Mouse (Mus musculus) hindbrain, embryonic 10.5 days (tissue): ENCODE results near the gene Tlr8. TPM values are rescaled to one million over a fixed set of nuclear protein-coding genes. Genes with fewer than 3 reads are reported as not detected.

Experiments used
- DNase-seq: peaks from one replicate; pipeline ENCODE4 v3.0.0-alpha.2; 2017; ENCODE audit warnings: low spot score
- H3K27ac ChIP-seq: fragments of 300-500 bp; sonication (generic); 2 replicates; pipeline ENCODE4 v1.5.1; 2016; ENCODE audit warnings: mild to moderate bottlenecking, moderate library complexity
- H3K27me3 ChIP-seq: fragments of 300-500 bp; sonication (generic); 2 replicates; pipeline ENCODE4 v1.6.1; 2016; ENCODE audit warnings: mild to moderate bottlenecking; ENCODE audit not compliant: poor library complexity, insufficient read depth, severe bottlenecking
- H3K36me3 ChIP-seq: fragments of 300-500 bp; sonication (generic); 2 replicates; pipeline ENCODE4 v1.6.1; 2016; ENCODE audit warnings: mild to moderate bottlenecking, moderate library complexity
- H3K4me1 ChIP-seq: fragments of 300-500 bp; sonication (generic); replicated peaks from 2 replicates; pipeline ENCODE4 v1.6.1; 2016; ENCODE audit warnings: mild to moderate bottlenecking
- H3K4me3 ChIP-seq: fragments of 300-500 bp; sonication (generic); 2 replicates; pipeline ENCODE4 v1.5.1; 2016; ENCODE audit warnings: mild to moderate bottlenecking, moderate library complexity
- H3K9me3 ChIP-seq: fragments of 300-500 bp; sonication (generic); 2 replicates; pipeline ENCODE4 v1.6.1; 2016; ENCODE audit warnings: mild to moderate bottlenecking, moderate library complexity
- WGBS: fragments of 180-500 bp; shearing (Covaris S2); methylation state at CpG from one replicate; pipeline ENCODE4 v1.1.7; 2016; 5-methylcytosine and 5-hydroxymethylcytosine counted together
- polyA plus RNA-seq: library from polyadenylated mRNA; unstranded; fragments of >200 nt; fragmentation: Nextera tagmentation; extraction: Ambion mirVana; gene quantifications from 2 replicates; pipeline ENCODE4 v1.2.1, GENCODE M21; 2016

Gene Tlr8
- polyA plus RNA-seq, 1 experiment from 2014 or later, result 0.17 TPM

GRCm38 (mm10) chrX:167226570-167226969, 37.6 kb downstream of the Tlr8 start:
- no peak overlapping the region for H3K27ac ChIP-seq
- peaks cover 26% of the 10 kb centered on the region for H3K27me3 ChIP-seq
- WGBS, result 86% methylated on average over 5 of the region's 5 CpGs
- no peak overlapping the region for H3K4me3 ChIP-seq
- H3K9me3 ChIP-seq, result no peaks in the 10 kb centered on the region
- no peaks in the 10 kb centered on the region for H3K4me1 ChIP-seq
- H3K36me3 ChIP-seq, result no peaks in the 10 kb centered on the region
- no peak for DNase-seq

GRCm38 (mm10) chrX:167212707-167213106, 51.4 kb downstream of the Tlr8 start:
- H3K27me3 ChIP-seq, result peaks cover 44% of the 10 kb centered on the region
- H3K4me1 ChIP-seq, result peaks cover 22% of the 10 kb centered on the region
- H3K9me3 ChIP-seq, result no peaks in the 10 kb centered on the region
- peak; percentile 23 for DNase-seq
- H3K27ac ChIP-seq, result peak overlapping the region; percentile 62
- H3K4me3 ChIP-seq, result no peak overlapping the region
- WGBS, result 23% methylated on average over 8 of the region's 8 CpGs
- H3K36me3 ChIP-seq, result no peaks in the 10 kb centered on the region

- peak overlapping the region; percentile 62 for H3K27ac ChIP-seq
Observed at GRCm38 (mm10) chrX:167211871-167212555, 52.1 kb downstream of the Tlr8 start.

GRCm38 (mm10) chrX:167210319-167210728, 53.8 kb downstream of the Tlr8 start:
- DNase-seq, result no peak
- peaks cover 63% of the 10 kb centered on the region for H3K27me3 ChIP-seq

More at GRCm38 (mm10) chrX:167211871-167212555, 52.1 kb downstream of the Tlr8 start:
- peaks cover 4% of the 10 kb centered on the region for H3K36me3 ChIP-seq
- H3K4me1 ChIP-seq, result peaks cover 22% of the 10 kb centered on the region
- H3K4me3 ChIP-seq, result no peak overlapping the region
- 47% methylated on average over 9 of the region's 9 CpGs for WGBS
- DNase-seq, result no peak
- peaks cover 47% of the 10 kb centered on the region for H3K27me3 ChIP-seq
- no peaks in the 10 kb centered on the region for H3K9me3 ChIP-seq

GRCm38 (mm10) chrX:167209828-167210227, 54.3 kb downstream of the Tlr8 start:
- Histone ChIP-seq H3K27me3 (peaks cover 68% of the 10 kb centered on the region), H3K27ac (peak overlapping the region; percentile 90), H3K36me3 (peaks cover 8% of the 10 kb centered on the region), H3K4me3 (peak overlapping the region; percentile 64), H3K4me1 (peaks cover 22% of the 10 kb centered on the region), H3K9me3 (no peaks in the 10 kb centered on the region)
- WGBS, result 62% methylated on average over 8 of the region's 8 CpGs
- no peak for DNase-seq

More at GRCm38 (mm10) chrX:167210319-167210728, 53.8 kb downstream of the Tlr8 start:
- Histone ChIP-seq H3K4me3 (0 out of 2 replicates have a peak overlapping the region, but pooled peaks have one; percentile 64), H3K4me1 (peaks cover 22% of the 10 kb centered on the region), H3K27ac (peak overlapping the region; percentile 90), H3K36me3 (peaks cover 8% of the 10 kb centered on the region), H3K9me3 (no peaks in the 10 kb centered on the region)
- WGBS, result 42% methylated on average over 6 of the region's 6 CpGs

- H3K36me3 ChIP-seq, result peaks cover 8% of the 10 kb centered on the region
- peak; percentile 87 for DNase-seq
- H3K27ac ChIP-seq, result peak within 1 kb of the TSS; percentile 90
- no peaks in the 10 kb centered on the region for H3K9me3 ChIP-seq
- H3K27me3 ChIP-seq, result peaks cover 74% of the 10 kb centered on the region
- peak within 1 kb of the TSS; percentile 64 for H3K4me3 ChIP-seq
- WGBS, result 19% methylated on average over 39 of the region's 39 CpGs
- peaks cover 22% of the 10 kb centered on the region for H3K4me1 ChIP-seq
Observed at GRCm38 (mm10) chrX:167208978-167209754, 55.0 kb downstream of the Tlr8 start, which contains the start of gene Tmsb4x. TSS of gene Tmsb4x (minus strand) at chrX:167209315.

GRCm38 (mm10) chrX:167208506-167208820, 55.7 kb downstream of the Tlr8 start:
- Histone ChIP-seq H3K4me1 (peaks cover 22% of the 10 kb centered on the region), H3K9me3 (no peaks in the 10 kb centered on the region), H3K36me3 (peaks cover 8% of the 10 kb centered on the region), H3K27ac (peak overlapping the region; percentile 90), H3K27me3 (peaks cover 80% of the 10 kb centered on the region), H3K4me3 (peak overlapping the region; percentile 64)
- DNase-seq, result peak; percentile 42
- 25% methylated on average over 16 of the region's 16 CpGs for WGBS

- peaks cover 22% of the 10 kb centered on the region for H3K4me1 ChIP-seq
- H3K36me3 ChIP-seq, result peaks cover 8% of the 10 kb centered on the region
- peak overlapping the region; percentile 64 for H3K4me3 ChIP-seq
- peak overlapping the region; percentile 90 for H3K27ac ChIP-seq
- DNase-seq, result peak; percentile 32
- H3K27me3 ChIP-seq, result peaks cover 80% of the 10 kb centered on the region
- H3K9me3 ChIP-seq, result no peaks in the 10 kb centered on the region
- 25% methylated on average over 25 of the region's 25 CpGs for WGBS
Observed at GRCm38 (mm10) chrX:167207741-167208505, 56.2 kb downstream of the Tlr8 start.

GRCm38 (mm10) chrX:167205813-167206520, 58.2 kb downstream of the Tlr8 start:
- peak; percentile 36 for DNase-seq
- H3K27ac ChIP-seq, result 0 out of 2 replicates have a peak overlapping the region, but pooled peaks have one; percentile 16
- 61% methylated on average over 8 of the region's 8 CpGs for WGBS
- H3K27me3 ChIP-seq, result peaks cover 87% of the 10 kb centered on the region
- no peaks in the 10 kb centered on the region for H3K9me3 ChIP-seq
- peaks cover 10% of the 10 kb centered on the region for H3K4me1 ChIP-seq
- peaks cover 8% of the 10 kb centered on the region for H3K36me3 ChIP-seq
- H3K4me3 ChIP-seq, result peak overlapping the region; percentile 64

GRCm38 (mm10) chrX:167201365-167201764, 62.8 kb downstream of the Tlr8 start:
- 86% methylated on average over 2 of the region's 2 CpGs for WGBS
- H3K4me3 ChIP-seq, result no peak overlapping the region
- no peaks in the 10 kb centered on the region; the same call in 1 of the 2 replicates for H3K4me1 ChIP-seq
- H3K36me3 ChIP-seq, result no peaks in the 10 kb centered on the region
- H3K27ac ChIP-seq, result no peak overlapping the region
- DNase-seq, result no peak
- peaks cover 85% of the 10 kb centered on the region for H3K27me3 ChIP-seq
- H3K9me3 ChIP-seq, result no peaks in the 10 kb centered on the region

GRCm38 (mm10) chrX:167195228-167195649, 68.9 kb downstream of the Tlr8 start:
- Histone ChIP-seq H3K9me3 (no peaks in the 10 kb centered on the region), H3K27ac (no peak overlapping the region), H3K4me1 (no peaks in the 10 kb centered on the region), H3K36me3 (no peaks in the 10 kb centered on the region), H3K4me3 (no peak overlapping the region), H3K27me3 (peaks cover 66% of the 10 kb centered on the region)
- 68% methylated on average over 2 of the region's 2 CpGs for WGBS
- DNase-seq, result no peak
